Comparison of ENCODE assay signal across 9 mouse cellular contexts in the genomic region with DNA sequence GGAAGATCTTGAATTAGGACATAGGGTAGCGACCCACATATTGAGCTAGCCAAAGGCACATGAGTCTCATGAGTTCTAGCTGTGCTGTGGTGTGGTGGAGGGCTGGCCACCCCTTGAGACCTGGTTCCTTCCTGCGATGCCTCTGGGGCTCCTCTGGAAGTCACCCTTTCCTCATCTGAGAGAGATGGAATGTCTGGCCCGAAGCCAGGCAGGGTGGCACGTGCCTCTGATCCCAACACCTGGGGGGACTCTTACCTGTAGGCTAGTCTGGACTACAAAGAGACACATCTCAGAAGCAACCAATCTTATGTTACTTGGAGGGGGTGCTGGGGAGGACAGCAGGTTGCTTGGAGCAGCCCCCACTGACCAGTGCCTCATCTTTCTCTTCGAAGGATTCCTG. TPM values are rescaled to one million over a fixed set of nuclear protein-coding genes. Genes with fewer than 3 reads are reported as not detected.
DNase-seq lines count a peak whose midpoint lies in the region; ATAC-seq and TF ChIP-seq lines count a peak whose summit lies in the region.
"Had no signal": no experiment of that assay in that cellular context is flagged by ENCODE, and none has a peak within 500 bp of the region (broad histone marks: within the 10 kb centered on the region; RNA-seq: fewer than 3 reads in every experiment).

No protein-coding gene starts in this region.

- no peaks in the 10 kb centered on the region for H3K9me3 ChIP-seq in heart, embryonic 13.5 days
- H3K9me3 ChIP-seq in intestine, embryonic 14.5 days (ENCODE audit: control insufficient read depth, low read length), result no peaks in the 10 kb centered on the region
- H3K9me3 ChIP-seq in limb, embryonic 12.5 days, result no peaks in the 10 kb centered on the region

- TF ChIP-seq POLR2A in bone marrow macrophage, adult 2 months (IDR thresholded peaks at IDR 0.05; ENCODE audit: borderline replicate concordance, low read depth, low read length), result no peak

- peak overlapping the region; percentile 40 for H3K4me2 ChIP-seq in heart, embryonic 13.5 days
- H3K4me2 ChIP-seq in intestine, embryonic 14.5 days (ENCODE audit: low read length), result peak overlapping the region; percentile 38
- H3K4me2 ChIP-seq in limb, embryonic 12.5 days, result no peak overlapping the region

- no peaks in the 10 kb centered on the region for H3K36me3 ChIP-seq in heart, embryonic 13.5 days
- H3K36me3 ChIP-seq in intestine, embryonic 14.5 days (ENCODE audit: control insufficient read depth, insufficient read depth, low read length), result no peaks in the 10 kb centered on the region
- no peaks in the 10 kb centered on the region for H3K36me3 ChIP-seq in limb, embryonic 12.5 days

- H3K27me3 ChIP-seq in heart, embryonic 13.5 days (replicated peaks), result peaks cover 25% of the 10 kb centered on the region
- H3K27me3 ChIP-seq in intestine, embryonic 14.5 days (replicated peaks; ENCODE audit: control insufficient read depth, insufficient read depth, low read length), result no peaks in the 10 kb centered on the region
- peaks cover 16% of the 10 kb centered on the region for H3K27me3 ChIP-seq in limb, embryonic 12.5 days

- H3K4me3 ChIP-seq in heart, embryonic 13.5 days, result no peak overlapping the region
- no peak overlapping the region for H3K4me3 ChIP-seq in bone marrow macrophage, adult 2 months (ENCODE audit: insufficient read depth, low read length)
- no peak overlapping the region for H3K4me3 ChIP-seq in intestine, embryonic 14.5 days (ENCODE audit: low read depth, low read length)
- H3K4me3 ChIP-seq in limb, embryonic 12.5 days (replicated peaks), result no peak overlapping the region

- no peak for DNase-seq in heart, adult 18-20 months
- no peak for DNase-seq in intestine, embryonic 14.5 days (ENCODE audit: low spot score)
- DNase-seq in retina, embryonic 14.5 days (ENCODE audit: low spot score), result no peak
- no peak for DNase-seq in frontal cortex, postnatal 10 days (ENCODE audit: low spot score in 2 of 2)

- 63% methylated on average over 5 of the region's 5 CpGs for WGBS in heart, embryonic 13.5 days
- 76% methylated on average over 5 of the region's 5 CpGs for WGBS in intestine, embryonic 14.5 days
- WGBS in limb, embryonic 12.5 days, result 83% methylated on average over 5 of the region's 5 CpGs

- H3K27ac ChIP-seq in heart, embryonic 13.5 days (replicated peaks), result peak overlapping the region; percentile 69
- H3K27ac ChIP-seq in bone marrow macrophage, adult 2 months (ENCODE audit: insufficient read depth, low read depth, low read length), result peak overlapping the region; percentile 97
- H3K27ac ChIP-seq in intestine, embryonic 14.5 days (ENCODE audit: low read depth), result peak overlapping the region; percentile 88
- peak overlapping the region; percentile 71; the same call in 1 of the 2 replicates for H3K27ac ChIP-seq in limb, embryonic 12.5 days

- peaks cover 72% of the 10 kb centered on the region for H3K4me1 ChIP-seq in heart, embryonic 13.5 days
- peaks cover 56% of the 10 kb centered on the region for H3K4me1 ChIP-seq in bone marrow macrophage, adult 2 months (ENCODE audit: control insufficient read depth, insufficient read depth, low read length)
- peaks cover 79% of the 10 kb centered on the region for H3K4me1 ChIP-seq in intestine, embryonic 14.5 days (replicated peaks; ENCODE audit: control insufficient read depth, insufficient read depth, low read length)
- H3K4me1 ChIP-seq in limb, embryonic 12.5 days (replicated peaks), result peaks cover 60% of the 10 kb centered on the region

- ATAC-seq in heart, embryonic 13.5 days (ENCODE audit: extremely low read depth, insufficient number of reproducible peaks, low FRiP score, low TSS enrichment), result no peak
- ATAC-seq in intestine, embryonic 14.5 days (replicated peaks; ENCODE audit: low FRiP score, low TSS enrichment, low read depth), result no peak
- ATAC-seq in limb, embryonic 12.5 days (ENCODE audit: insufficient number of reproducible peaks, insufficient read depth, low FRiP score, low TSS enrichment, low read depth), result no peak
- ATAC-seq in granulocyte monocyte progenitor cell, adult 5-6 weeks (replicated peaks; ENCODE audit: poor library complexity, severe bottlenecking), result no peak

- TF ChIP-seq CTCF in bone marrow macrophage, adult 2 months (IDR thresholded peaks at IDR 0.05; ENCODE audit: low read depth, low read length), result no peak

- H3K9ac ChIP-seq in heart, embryonic 13.5 days, result no peak overlapping the region
- 0 out of 2 replicates have a peak overlapping the region, but pooled peaks have one; percentile 16 for H3K9ac ChIP-seq in intestine, embryonic 14.5 days (ENCODE audit: low read length)
- no peak overlapping the region for H3K9ac ChIP-seq in limb, embryonic 12.5 days (replicated peaks)

RNA-seq across cellular contexts. Expression of a gene that starts 26.1 kb away (rescaled TPM):
- 0.59 and 0.79 TPM in 2 replicates for polyA plus RNA-seq in heart, embryonic 13.5 days (2015; fragmentation: Nextera tagmentation; extraction: Ambion mirVana)
- total RNA-seq in heart, adult 18-20 months (2021), result 1 to 10 TPM; 2.6 to 3.3 TPM
- 1.5 and 1.9 TPM in 2 replicates for polyA plus RNA-seq in bone marrow macrophage, adult 2 months (2012; ENCODE audit: insufficient read depth, insufficient read length, missing spikeins)
- polyA plus RNA-seq in intestine, embryonic 14.5 days (2014; fragmentation: Nextera tagmentation; extraction: Ambion mirVana), result 4.9 and 7.1 TPM in 2 replicates
- polyA plus RNA-seq in limb, embryonic 12.5 days (2016; fragmentation: Nextera tagmentation; extraction: Ambion mirVana), result 1.7 and 2.1 TPM in 2 replicates
- 0.34 and 2.0 TPM in 2 replicates for total RNA-seq in granulocyte monocyte progenitor cell, adult 5-6 weeks (2014; fragmentation: Nextera tagmentation)
- not detected in 2 replicates for total RNA-seq in granulocyte monocyte progenitor cell, adult 5-6 weeks (2017)
- total RNA-seq: CH12.LX had no signal
